Comparison of ENCODE assay signal across 26 mouse cellular contexts in the genomic region with DNA sequence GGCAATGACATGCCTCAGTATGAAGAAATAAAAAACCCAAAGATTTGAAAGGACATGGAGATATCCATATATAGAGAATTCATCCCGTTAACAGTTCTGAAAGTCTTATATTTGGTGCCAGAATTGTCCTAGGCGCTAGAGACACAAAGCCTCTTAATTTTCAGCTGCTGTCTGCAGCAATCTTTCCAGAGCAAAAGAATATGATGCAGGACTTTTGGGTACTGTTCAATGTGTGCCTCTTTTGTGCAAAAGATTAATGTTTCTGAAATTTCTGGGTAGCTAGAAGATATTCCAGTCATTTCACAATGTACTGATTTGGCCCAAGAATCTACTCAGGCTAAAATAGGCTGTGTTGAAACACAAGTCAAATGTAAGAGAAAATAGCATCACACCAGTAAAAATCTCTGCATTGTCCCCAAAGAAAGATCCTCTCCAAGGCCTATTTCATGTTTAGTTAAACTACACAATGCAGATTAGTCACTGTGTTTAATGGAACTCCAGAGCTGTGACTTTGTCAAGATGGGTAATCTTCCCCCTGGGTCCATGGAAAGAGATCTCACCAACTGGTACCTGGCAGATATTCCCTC.
DNase-seq lines count a peak whose midpoint lies in the region; ATAC-seq and TF ChIP-seq lines count a peak whose summit lies in the region.
"Had no signal": no experiment of that assay in that cellular context is flagged by ENCODE, and none has a peak within 500 bp of the region (broad histone marks: within the 10 kb centered on the region; RNA-seq: fewer than 3 reads in every experiment).

No protein-coding gene starts in this region.

- H3K4me1 ChIP-seq in lung, postnatal 0 days (ENCODE audit: insufficient read depth, low read depth, low read length), result no peaks in the 10 kb centered on the region
- peaks cover 3% of the 10 kb centered on the region; the same call in 1 of the 2 replicates for H3K4me1 ChIP-seq in lung, adult 2 months (ENCODE audit: control insufficient read depth, insufficient read depth, low read length)
- peaks cover 5% of the 10 kb centered on the region for H3K4me1 ChIP-seq in cortical plate, adult 2 months (ENCODE audit: control insufficient read depth, insufficient read depth, low read length)
- H3K4me1 ChIP-seq: hindbrain, embryonic 13.5 days; midbrain, embryonic 13.5 days had no signal

- H3K9me3 ChIP-seq in lung, postnatal 0 days (ENCODE audit: low read length), result no peaks in the 10 kb centered on the region
- H3K9me3 ChIP-seq: hindbrain, embryonic 13.5 days; limb, embryonic 10.5 days; limb, embryonic 15.5 days; midbrain, embryonic 13.5 days; neural tube, embryonic 13.5 days had no signal

- intact Hi-C loops in left cerebral cortex, adult 2 months (cut with DNase I), result no loop called here

- peak; percentile 43 for ATAC-seq in lung, postnatal 0 days
- ATAC-seq: forebrain, embryonic 16.5 days; inflammation-experienced regulatory T-cells, adult 6 months; midbrain, embryonic 13.5 days had no signal

- DNase-seq in left cerebral cortex, adult 2 months (ENCODE audit: extremely low spot score in 1 of 2, low spot score in 2 of 2), result no peak
- no peak for DNase-seq in left cerebral cortex, adult 11 months (ENCODE audit: low spot score)
- peak; percentile 64 for DNase-seq in lung, postnatal 0 days (ENCODE audit: low spot score)
- DNase-seq in lung, adult 2 months, result no peak
- no peak for DNase-seq in adrenal gland, adult (ENCODE audit: inconsistent age in 2 of 2, low spot score in 1 of 2)
- DNase-seq: adrenal gland, postnatal 14 days; B cell, adult 2 months; cerebellum, adult 11-12 months; cerebellum, adult 9-11 months; gastrocnemius, postnatal 14 days; heart, adult 11 months; heart, postnatal 4 days; kidney, adult 11 months; kidney, postnatal 25 days; lung, postnatal 4 days had no signal

- H3K4me3 ChIP-seq in left cerebral cortex, adult 2 months, result no peak overlapping the region
- no peak overlapping the region for H3K4me3 ChIP-seq in lung, postnatal 0 days (ENCODE audit: low read depth, low read length)
- H3K4me3 ChIP-seq in lung, adult 2 months (replicated peaks; ENCODE audit: extremely low read depth, low read depth, low read length), result no peak overlapping the region
- H3K4me3 ChIP-seq in cortical plate, adult 2 months (ENCODE audit: insufficient read depth, low read length), result no peak overlapping the region
- H3K4me3 ChIP-seq: erythroblast, embryonic 14.5 days; hindbrain, embryonic 13.5 days; limb, embryonic 10.5 days; limb, embryonic 15.5 days; midbrain, embryonic 13.5 days; neural tube, embryonic 13.5 days had no signal

- no peak overlapping the region for H3K9ac ChIP-seq in lung, postnatal 0 days (replicated peaks; ENCODE audit: low read depth)
- H3K9ac ChIP-seq: hindbrain, embryonic 13.5 days; limb, embryonic 15.5 days; liver, embryonic 14.5 days; midbrain, embryonic 13.5 days; neural tube, embryonic 13.5 days had no signal

- no peak overlapping the region for H3K4me2 ChIP-seq in lung, postnatal 0 days (replicated peaks; ENCODE audit: low read depth, low read length)
- H3K4me2 ChIP-seq: heart, embryonic 11.5 days; hindbrain, embryonic 13.5 days; limb, embryonic 15.5 days; midbrain, embryonic 13.5 days; neural tube, embryonic 13.5 days had no signal

- TF ChIP-seq CTCF in left cerebral cortex, adult 2 months (IDR thresholded peaks at IDR 0.05), result no peak
- TF ChIP-seq CTCF in lung, postnatal 0 days (IDR thresholded peaks at IDR 0.05), result no peak
- TF ChIP-seq CTCF in lung, adult 2 months (IDR thresholded peaks at IDR 0.05; ENCODE audit: insufficient read depth, low read length), result no peak
- TF ChIP-seq CTCF in cortical plate, adult 2 months (IDR thresholded peaks at IDR 0.05; ENCODE audit: extremely low read depth, insufficient read depth, low read length), result no peak

- no peaks in the 10 kb centered on the region for H3K27me3 ChIP-seq in lung, postnatal 0 days (replicated peaks; ENCODE audit: insufficient read depth, low read length)
- H3K27me3 ChIP-seq: hindbrain, embryonic 13.5 days; limb, embryonic 15.5 days; midbrain, embryonic 13.5 days; neural tube, embryonic 13.5 days had no signal

- 73% methylated on average over 2 of the region's 2 CpGs for WGBS in lung, postnatal 0 days
- 77% methylated on average over 2 of the region's 2 CpGs for WGBS in lung, adult 2 months

- peak overlapping the region; percentile 60 for H3K27ac ChIP-seq in left cerebral cortex, adult 2 months
- H3K27ac ChIP-seq in lung, postnatal 0 days (ENCODE audit: low read length), result no peak overlapping the region
- peak overlapping the region; percentile 71; the same call in 1 of the 2 replicates for H3K27ac ChIP-seq in cortical plate, adult 2 months (ENCODE audit: insufficient read depth, low read length)
- H3K27ac ChIP-seq: hindbrain, embryonic 13.5 days; limb, embryonic 10.5 days; limb, embryonic 15.5 days; liver, embryonic 14.5 days; midbrain, embryonic 13.5 days; neural tube, embryonic 13.5 days had no signal

- no peak for TF ChIP-seq EP300 in lung, postnatal 0 days (IDR thresholded peaks at IDR 0.05)

- no peaks in the 10 kb centered on the region for H3K36me3 ChIP-seq in lung, postnatal 0 days (ENCODE audit: insufficient read depth, low read length)
- H3K36me3 ChIP-seq: hindbrain, embryonic 13.5 days; limb, embryonic 10.5 days; limb, embryonic 15.5 days; midbrain, embryonic 13.5 days; neural tube, embryonic 13.5 days had no signal

- TF ChIP-seq POLR2A in lung, adult 2 months (IDR thresholded peaks at IDR 0.05; ENCODE audit: borderline replicate concordance, extremely low read depth, low read depth, low read length), result no peak
- no peak for TF ChIP-seq POLR2A in cortical plate, adult 2 months (IDR thresholded peaks at IDR 0.05; ENCODE audit: extremely low read depth, insufficient read depth, low read length)
